Mouse (Mus musculus) lung, postnatal 10 days (tissue): ENCODE results near the gene Ppox.

Experiments used
- DNase-seq: peaks from one replicate; pipeline ENCODE4 v3.0.0; 2021

Ppox gene

GRCm38 (mm10) chr1:171285096-171285892, 4.3 kb upstream of the Ppox start:
- no peak for DNase-seq

DNA sequence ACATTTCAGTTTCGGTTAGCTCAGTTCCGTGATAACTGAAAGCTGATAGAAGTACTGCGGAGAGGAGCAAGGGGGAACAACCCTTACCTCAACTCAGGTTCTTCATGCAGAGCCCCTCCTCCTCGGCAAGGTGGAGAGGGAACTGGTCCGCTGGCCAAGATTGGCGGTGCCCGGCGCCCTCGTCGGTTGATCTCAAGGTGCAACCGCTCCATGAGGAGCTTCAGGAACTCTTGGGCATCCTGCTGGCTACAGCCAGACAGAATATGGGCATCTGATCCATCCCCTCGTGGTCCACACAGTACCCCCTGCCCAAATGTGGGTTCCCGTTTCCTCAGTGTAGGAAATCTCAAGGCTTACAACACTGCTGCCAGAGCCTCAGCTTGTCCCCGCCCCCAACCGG, 3.5 kb upstream of the Ppox start:
- no peak for DNase-seq

- no peak for DNase-seq
Observed at GRCm38 (mm10) chr1:171283188-171284160, 2.5 kb upstream of the Ppox start.

GRCm38 (mm10) chr1:171282086-171282805, 1.3 kb upstream of the Ppox start:
- peak; percentile 2 for DNase-seq

GRCm38 (mm10) chr1:171281528-171281923, 540 bp upstream of the Ppox start:
- peak; percentile 92 for DNase-seq

- no peak for DNase-seq
Observed at GRCm38 (mm10) chr1:171280250-171280915, 603 bp downstream of the Ppox start.

DNA sequence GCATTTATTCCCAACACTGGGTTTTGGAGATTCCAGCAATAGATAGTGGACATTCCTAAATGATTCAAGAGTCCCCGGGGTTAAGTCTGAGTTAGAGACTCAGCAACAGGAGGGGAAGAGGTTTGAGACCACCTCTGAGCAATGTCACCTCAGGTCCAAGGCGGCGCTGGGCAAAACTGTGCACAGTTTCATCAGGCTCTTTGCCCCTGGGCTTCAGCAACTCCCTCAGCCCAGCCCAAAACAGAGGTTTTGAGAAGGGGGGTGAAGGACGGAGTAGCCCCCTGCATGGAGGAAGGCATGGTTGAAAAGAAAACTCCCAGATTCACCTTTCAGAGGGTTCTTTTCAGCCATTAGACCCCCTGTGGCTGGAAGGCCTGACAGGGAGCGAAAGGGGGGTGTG, 1.3 kb downstream of the Ppox start:
- no peak for DNase-seq

DNA sequence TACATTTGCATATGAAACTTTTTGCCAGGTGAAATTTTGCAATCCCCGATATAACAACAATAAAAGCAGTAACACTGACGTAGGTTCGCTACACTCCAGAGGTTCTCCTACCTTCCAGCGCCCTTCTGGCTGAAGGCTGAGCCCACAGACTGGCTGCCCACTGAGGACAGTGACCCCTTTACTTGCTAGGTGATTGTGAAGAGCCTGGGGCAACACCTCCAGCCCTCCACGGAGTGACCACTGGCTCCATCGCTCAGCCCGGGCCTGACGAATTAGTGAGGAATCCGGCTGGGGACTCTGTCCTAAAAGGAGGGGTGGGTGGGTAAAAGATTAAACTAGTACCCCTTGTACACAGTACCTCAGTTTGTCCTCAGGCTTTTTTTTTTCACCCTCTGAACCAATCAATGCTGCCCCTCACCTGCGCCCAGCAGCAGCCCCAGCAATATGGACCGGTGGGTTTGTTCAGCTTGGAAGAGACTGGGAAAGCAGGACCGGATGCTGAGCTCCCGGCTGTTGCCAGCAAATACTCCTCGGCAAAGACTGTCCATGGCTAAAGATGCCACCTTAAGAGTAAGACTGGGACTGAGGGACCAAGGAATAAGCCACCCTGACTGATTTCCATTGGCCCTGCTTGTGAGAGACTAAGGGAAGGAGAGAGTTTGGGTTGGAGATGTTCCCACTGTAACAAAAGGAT, 1.8 kb downstream of the Ppox start:
- DNase-seq = no peak

DNA sequence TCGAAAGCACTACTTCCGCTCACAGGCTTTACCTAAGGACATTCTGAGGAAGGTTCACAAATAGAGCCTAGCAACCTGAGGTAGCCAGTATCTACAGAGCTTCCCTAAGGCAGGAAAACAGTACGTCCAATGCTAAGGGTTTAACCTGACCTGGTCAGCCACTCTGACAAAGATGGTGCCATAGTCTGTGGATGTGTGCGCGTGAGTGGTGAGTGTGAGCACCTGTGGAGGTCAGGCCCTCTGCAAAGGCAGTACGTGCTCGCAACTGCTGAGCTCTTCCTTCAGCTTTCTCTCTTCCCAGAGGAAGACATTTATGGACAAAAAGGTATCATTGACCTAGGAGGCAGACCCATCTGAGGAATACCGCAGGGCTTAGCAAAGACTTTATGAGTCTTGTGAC, 2.5 kb downstream of the Ppox start:
- no peak for DNase-seq

- no peak for DNase-seq
Observed at GRCm38 (mm10) chr1:171277736-171278135, 3.2 kb downstream of the Ppox start.

GRCm38 (mm10) chr1:171276110-171276748, 4.8 kb downstream of the Ppox start:
- no peak for DNase-seq

DNA sequence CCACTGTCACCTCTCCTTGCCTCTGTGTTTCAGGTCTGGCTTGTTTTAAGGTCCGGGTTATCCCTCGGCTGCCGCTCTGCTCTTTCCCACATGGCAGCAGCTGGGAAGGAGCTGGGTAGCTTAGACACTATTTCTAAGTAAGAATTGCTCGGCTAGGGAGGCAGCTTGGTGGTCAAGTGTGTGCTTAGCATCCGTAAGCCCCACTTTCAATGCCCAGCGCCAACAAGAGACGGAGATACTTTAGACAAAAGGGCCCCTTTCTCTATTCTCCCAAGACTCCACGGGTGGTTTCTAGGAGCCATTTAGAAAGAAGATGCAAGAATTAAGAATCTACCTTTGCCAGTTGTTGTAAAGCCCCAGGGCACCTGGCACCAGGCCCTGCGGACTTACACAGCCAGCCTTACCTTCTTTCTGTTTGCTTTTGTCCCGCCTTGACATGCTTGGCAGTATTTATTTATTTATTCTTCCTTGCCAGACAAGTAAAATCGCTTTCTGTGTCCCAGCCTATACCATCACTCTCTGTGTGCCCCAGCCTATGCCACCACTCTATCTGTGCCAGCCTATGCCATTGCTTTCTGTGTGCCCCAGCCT, 5.7 kb downstream of the Ppox start:
- DNase-seq = no peak

DNA sequence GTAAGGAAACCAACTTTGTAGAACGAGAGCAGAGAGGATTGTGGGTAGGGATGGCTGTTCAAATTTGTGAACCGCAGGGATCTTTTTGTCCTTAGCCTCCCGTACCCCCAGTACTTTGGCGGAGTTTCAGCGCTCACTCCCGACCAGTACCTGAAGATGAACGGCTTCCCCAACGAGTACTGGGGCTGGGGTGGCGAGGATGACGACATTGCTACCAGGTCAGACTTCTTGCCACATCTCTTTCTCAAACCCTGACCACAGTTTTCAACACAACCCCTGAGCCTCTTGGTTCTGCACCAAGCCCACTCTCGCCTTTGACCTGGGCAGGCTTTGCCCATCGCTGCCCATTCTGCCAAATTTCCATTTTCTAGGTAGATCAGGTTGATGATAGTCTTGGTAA, 6.8 kb downstream of the Ppox start:
- no peak for DNase-seq

DNA sequence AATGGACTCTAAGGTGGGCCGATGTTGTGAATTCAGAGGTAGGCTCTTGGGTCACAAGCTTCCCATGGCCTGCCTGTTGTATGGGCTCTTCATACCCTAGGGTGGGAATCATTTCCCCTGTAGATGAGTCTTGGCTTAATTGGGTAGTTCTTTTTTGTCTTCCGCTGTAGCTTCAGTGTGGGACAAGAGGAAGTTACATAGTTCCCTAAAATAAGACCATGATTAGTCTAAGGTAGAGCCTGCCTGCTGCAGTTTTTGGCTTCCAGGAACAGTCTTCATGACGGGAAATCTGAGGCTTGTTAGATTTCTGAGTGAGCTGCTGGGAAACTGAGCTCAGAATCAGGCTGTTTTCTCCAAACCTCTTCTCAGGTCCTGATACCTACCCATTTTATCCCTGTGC, 8.9 kb downstream of the Ppox start:
- DNase-seq = no peak

DNA sequence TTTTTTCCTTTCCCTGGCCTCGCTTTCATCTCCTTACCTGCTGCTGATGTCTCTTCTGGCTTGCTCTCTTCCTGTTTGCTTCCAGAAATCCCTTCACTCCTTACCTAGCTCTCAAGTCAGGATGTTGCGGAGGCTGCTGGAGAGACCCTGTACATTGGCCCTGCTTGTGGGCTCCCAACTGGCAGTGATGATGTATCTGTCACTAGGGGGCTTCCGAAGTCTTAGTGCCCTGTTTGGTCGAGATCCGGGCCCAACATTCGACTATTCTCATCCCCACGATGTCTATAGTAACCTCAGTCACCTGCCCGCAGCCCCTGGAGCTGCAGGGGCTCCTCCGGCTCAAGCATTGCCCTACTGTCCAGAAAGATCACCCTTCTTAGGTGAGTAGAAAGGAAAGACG, 9.4 kb downstream of the Ppox start:
- DNase-seq = no peak

DNA sequence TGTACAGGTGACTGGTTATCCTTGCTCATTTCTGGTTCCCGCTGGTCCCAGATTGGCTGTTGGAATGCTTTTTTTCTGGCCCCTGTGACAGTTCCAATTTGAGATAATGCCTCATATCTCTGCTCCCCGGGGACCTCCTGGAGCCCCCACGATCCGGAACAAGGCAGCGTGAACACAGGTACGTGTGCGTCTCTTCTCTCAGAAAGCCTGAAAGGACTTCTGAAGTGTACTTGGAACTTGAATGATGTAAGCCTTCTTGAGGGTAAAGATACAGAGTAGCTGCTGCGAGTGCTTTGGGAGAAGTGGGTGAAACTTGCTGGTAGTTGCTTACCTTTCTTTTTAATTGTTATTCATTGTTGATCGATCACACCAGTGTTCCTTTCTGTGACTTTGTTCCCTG, 9.8 kb downstream of the Ppox start:
- DNase-seq = no peak

DNA sequence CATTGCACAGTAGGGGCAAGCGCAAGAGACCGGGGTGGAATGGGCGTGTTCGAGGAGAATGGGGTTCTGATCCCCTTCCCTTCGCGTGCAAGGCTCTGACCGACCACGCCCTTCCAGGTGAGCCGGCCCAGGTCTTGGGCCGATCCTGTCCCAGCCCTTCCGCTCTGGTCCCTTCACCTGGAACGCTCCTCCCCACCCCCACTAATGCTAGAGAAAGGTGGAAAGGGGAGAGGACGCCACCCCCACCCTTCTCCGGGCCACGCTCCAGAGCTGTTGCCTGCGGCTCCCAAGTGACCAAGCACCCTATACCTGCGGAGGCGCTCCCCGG, 10.4 kb downstream of the Ppox start:
- peak; percentile 76 for DNase-seq

DNA sequence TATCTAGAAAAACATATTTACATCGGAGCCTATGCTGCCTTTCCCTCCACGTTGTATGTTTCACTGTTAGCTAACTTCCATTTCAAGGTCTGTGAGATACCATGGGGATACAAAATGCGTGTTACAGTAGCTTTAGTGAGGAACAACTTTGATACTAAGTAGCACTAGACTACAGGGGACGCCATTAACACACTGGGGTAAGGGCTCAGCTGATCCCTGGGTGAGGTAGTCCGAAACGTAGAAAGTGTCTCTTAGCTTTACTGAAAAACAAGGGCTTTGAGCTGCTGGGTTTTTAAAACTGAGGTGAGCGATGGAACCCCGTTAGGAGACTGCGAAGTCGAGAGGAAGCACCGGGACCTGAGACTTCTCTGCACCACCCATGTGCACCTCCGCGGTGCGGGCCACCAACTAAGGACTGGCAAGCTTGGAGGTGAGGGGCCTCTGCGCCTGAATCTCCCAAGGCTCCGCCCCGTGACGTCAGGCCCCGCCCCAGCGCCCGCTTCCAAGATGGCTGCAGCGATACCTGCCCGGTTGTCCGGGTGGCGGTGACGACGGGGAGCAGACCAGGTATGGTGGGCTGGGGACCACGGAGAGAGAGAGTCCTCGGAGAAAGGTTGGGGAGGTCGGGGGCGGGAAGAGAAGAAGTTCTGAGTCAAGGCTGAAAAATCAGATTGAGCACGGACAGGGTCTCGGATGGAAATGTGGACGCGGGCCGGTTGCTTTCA, 11.0 kb downstream of the Ppox start, which contains the start of gene B4galt3:
Gene B4galt3, plus strand, starts transcription at position 481 of the 725 bp plus-strand sequence.
- DNase-seq = peak; percentile 97

- DNase-seq = no peak
Observed at GRCm38 (mm10) chr1:171268341-171268740, 12.6 kb downstream of the Ppox start.

DNA sequence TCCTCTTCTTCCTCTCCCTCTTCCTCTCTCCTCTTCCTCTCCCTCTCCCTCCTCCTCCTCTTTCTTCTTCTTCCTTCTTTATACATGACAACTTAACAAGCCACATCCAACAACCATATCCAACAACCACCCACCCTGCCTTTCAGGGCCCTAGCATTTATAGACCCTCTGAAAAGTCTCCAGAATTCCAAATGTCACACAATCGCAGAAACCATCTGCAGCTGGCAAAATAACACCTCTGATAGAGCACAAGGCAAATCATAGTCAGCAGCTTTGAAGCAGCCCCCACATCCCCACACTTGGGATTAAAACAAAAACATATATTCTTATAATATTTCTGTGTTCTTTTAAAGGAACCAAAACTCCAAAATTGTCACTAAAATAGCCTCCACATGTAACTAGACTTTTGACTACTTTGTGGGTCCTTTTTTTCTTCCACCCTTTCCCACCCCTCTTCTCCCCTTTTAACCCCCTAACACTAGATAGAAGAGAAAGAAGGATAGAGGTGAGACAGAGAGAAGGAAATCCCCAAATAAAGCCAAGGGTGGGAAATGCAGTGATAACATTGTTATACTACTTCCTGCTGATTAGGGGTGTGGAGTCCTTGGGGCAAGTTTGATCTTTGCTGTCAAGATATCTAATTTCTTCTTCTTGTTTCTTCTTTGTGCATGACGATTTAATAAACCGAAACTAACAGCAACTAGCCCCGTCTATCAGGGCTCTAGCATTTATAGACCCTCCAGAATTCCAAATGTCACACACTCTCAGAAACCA, 14.8 kb downstream of the Ppox start:
- no peak for DNase-seq
